Mouse (Mus musculus): ENCODE results near the gene Tagln2.

DNA sequence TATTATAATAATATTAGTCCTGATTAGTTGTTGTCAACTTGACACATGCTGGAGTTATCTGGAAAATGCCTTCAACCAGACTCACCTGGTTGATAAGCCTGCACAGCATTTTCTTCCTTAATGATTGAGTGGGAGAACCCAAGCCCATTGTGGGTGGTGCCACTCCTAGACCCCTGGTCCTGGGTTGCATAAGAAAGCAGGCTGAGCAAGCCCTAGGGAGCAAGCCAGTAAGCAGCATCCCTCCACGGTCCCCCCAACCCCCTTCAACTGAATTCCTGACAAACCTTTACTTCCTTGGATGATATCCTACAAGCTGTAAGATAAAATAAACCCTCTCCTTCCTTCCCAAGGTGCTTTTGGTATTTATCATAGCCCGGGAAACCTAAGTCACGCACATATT, 42.7 kb upstream of the Tagln2 start:
- TF ChIP-seq CTCF (IDR thresholded peaks at IDR 0.05; ENCODE audit: low read depth) (no peak), EP300 (IDR thresholded peaks at IDR 0.05; ENCODE audit: low read depth) (no peak)
